Mouse (Mus musculus) forebrain, embryonic 11.5 days (tissue): Measurements from ENCODE around the gene 4921536K21Rik. TPM values are rescaled to one million over a fixed set of nuclear protein-coding genes. Genes with fewer than 3 reads are reported as not detected.

Experiments used
- ATAC-seq: fragments of 200-750 bp; cut with Nextera tagmentation; replicated peaks from 2 replicates; pipeline ENCODE4 v1.8.0; 2017; ENCODE audit warnings: moderate TSS enrichment; ENCODE audit not compliant: low FRiP score
- DNase-seq: peaks from one replicate; pipeline ENCODE4 v3.0.0-alpha.2; 2017; ENCODE audit warnings: low spot score
- H3K27ac ChIP-seq: fragments of 300-500 bp; sonication (generic); 2 replicates; pipeline ENCODE4 v1.5.1; 2014; ENCODE audit warnings: low read depth, low read length
- H3K27me3 ChIP-seq: fragments of 300-500 bp; sonication (generic); 2 replicates; pipeline ENCODE4 v1.6.1; 2014; ENCODE audit warnings: mild to moderate bottlenecking, low read length, mixed read lengths; ENCODE audit not compliant: control insufficient read depth, insufficient read depth
- H3K36me3 ChIP-seq: fragments of 300-500 bp; sonication (generic); 2 replicates; pipeline ENCODE4 v1.6.1; 2014; ENCODE audit warnings: mild to moderate bottlenecking, low read length, moderate library complexity, mixed read lengths; ENCODE audit not compliant: control insufficient read depth, insufficient read depth
- H3K4me1 ChIP-seq: fragments of 300-500 bp; sonication (generic); replicated peaks from 2 replicates; pipeline ENCODE4 v1.6.1; 2014; ENCODE audit warnings: low read length, mixed read lengths; ENCODE audit not compliant: control insufficient read depth, insufficient read depth
- H3K4me2 ChIP-seq: fragments of 300-500 bp; sonication (generic); 2 replicates; pipeline ENCODE4 v1.6.1; 2014; ENCODE audit warnings: low read depth, mild to moderate bottlenecking, low read length, moderate library complexity, mixed read lengths; ENCODE audit not compliant: severe bottlenecking
- H3K4me3 ChIP-seq: fragments of 300-500 bp; sonication (generic); 2 replicates; pipeline ENCODE4 v1.5.1; 2014; ENCODE audit warnings: low read depth, low read length
- H3K9ac ChIP-seq: fragments of 300-500 bp; sonication (generic); 2 replicates; pipeline ENCODE4 v1.6.1; 2014; ENCODE audit warnings: low read length
- H3K9me3 ChIP-seq: fragments of 300-500 bp; sonication (generic); 2 replicates; pipeline ENCODE4 v1.6.1; 2016; ENCODE audit warnings: low read length, mixed read lengths; ENCODE audit not compliant: control insufficient read depth
- WGBS: fragments of 180-500 bp; shearing (Covaris S2); extraction: QIAGEN DNeasy Blood & Tissue Kit; methylation state at CpG from one replicate; pipeline ENCODE4 v1.1.7; 2014; 5-methylcytosine and 5-hydroxymethylcytosine counted together
- polyA plus RNA-seq: library from polyadenylated mRNA; unstranded; fragments of >200 nt; fragmentation: Nextera tagmentation; extraction: Ambion mirVana; gene quantifications from 2 replicates; pipeline ENCODE4 v1.2.1, GENCODE M21; 2014

4921536K21Rik gene
- polyA plus RNA-seq, 1 experiment from 2014 or later, result 0.51 TPM

- WGBS, result 81% methylated on average over 4 of the region's 4 CpGs
- ATAC-seq, result no peak
- no peaks in the 10 kb centered on the region for H3K9me3 ChIP-seq
Observed at GRCm38 (mm10) chr11:3930019-3930418, 35.1 kb upstream of the 4921536K21Rik start.

GRCm38 (mm10) chr11:3925916-3926315 lies 31.0 kb upstream of the 4921536K21Rik start:
- no peak for ATAC-seq
- no peak overlapping the region for H3K4me2 ChIP-seq
- WGBS, result 94% methylated on average over 10 of the region's 10 CpGs

More at GRCm38 (mm10) chr11:3930019-3930418, 35.1 kb upstream of the 4921536K21Rik start:
- H3K4me1 ChIP-seq, result peaks cover 4% of the 10 kb centered on the region; the same call in 1 of the 2 replicates
- no peak overlapping the region for H3K4me3 ChIP-seq
- H3K9ac ChIP-seq, result no peak overlapping the region
- H3K36me3 ChIP-seq, result no peaks in the 10 kb centered on the region
- H3K4me2 ChIP-seq, result no peak overlapping the region
- H3K27me3 ChIP-seq, result no peaks in the 10 kb centered on the region
- DNase-seq, result no peak
- no peak overlapping the region for H3K27ac ChIP-seq

GRCm38 (mm10) chr11:3922731-3923130 lies 27.8 kb upstream of the 4921536K21Rik start:
- WGBS, result 94% methylated on average over 6 of the region's 6 CpGs
- no peaks in the 10 kb centered on the region for H3K9me3 ChIP-seq
- H3K27ac ChIP-seq, result no peak overlapping the region
- H3K4me2 ChIP-seq, result no peak overlapping the region
- no peaks in the 10 kb centered on the region for H3K36me3 ChIP-seq
- DNase-seq, result no peak
- H3K4me3 ChIP-seq, result no peak overlapping the region
- no peak overlapping the region for H3K9ac ChIP-seq
- ATAC-seq, result no peak
- no peaks in the 10 kb centered on the region for H3K27me3 ChIP-seq
- H3K4me1 ChIP-seq, result no peaks in the 10 kb centered on the region

More at GRCm38 (mm10) chr11:3925916-3926315, 31.0 kb upstream of the 4921536K21Rik start:
- Histone ChIP-seq H3K9ac (no peak overlapping the region), H3K4me3 (no peak overlapping the region), H3K27ac (no peak overlapping the region), H3K36me3 (no peaks in the 10 kb centered on the region), H3K9me3 (no peaks in the 10 kb centered on the region), H3K27me3 (no peaks in the 10 kb centered on the region), H3K4me1 (peaks cover under 1% of the 10 kb centered on the region; the same call in 1 of the 2 replicates)
- DNase-seq, result no peak

GRCm38 (mm10) chr11:3922115-3922514 lies 27.2 kb upstream of the 4921536K21Rik start:
- WGBS, result 95% methylated on average over 9 of the region's 9 CpGs
- Histone ChIP-seq H3K4me2 (no peak overlapping the region), H3K27me3 (no peaks in the 10 kb centered on the region), H3K4me1 (no peaks in the 10 kb centered on the region), H3K4me3 (no peak overlapping the region), H3K9ac (no peak overlapping the region), H3K36me3 (no peaks in the 10 kb centered on the region), H3K9me3 (no peaks in the 10 kb centered on the region), H3K27ac (no peak overlapping the region)
- DNase-seq, result no peak
- no peak for ATAC-seq

GRCm38 (mm10) chr11:3921281-3921850 lies 26.5 kb upstream of the 4921536K21Rik start:
- 0 out of 2 replicates have a peak, but pooled peaks have one; percentile 46 for ATAC-seq
- H3K27me3 ChIP-seq, result no peaks in the 10 kb centered on the region
- H3K36me3 ChIP-seq, result no peaks in the 10 kb centered on the region
- no peak overlapping the region for H3K4me2 ChIP-seq
- no peak overlapping the region for H3K27ac ChIP-seq
- no peak overlapping the region for H3K4me3 ChIP-seq
- no peaks in the 10 kb centered on the region for H3K4me1 ChIP-seq
- 27% methylated on average over 8 of the region's 8 CpGs for WGBS
- peak; percentile 67 for DNase-seq
- no peaks in the 10 kb centered on the region for H3K9me3 ChIP-seq
- no peak overlapping the region for H3K9ac ChIP-seq

- Histone ChIP-seq H3K36me3 (no peaks in the 10 kb centered on the region), H3K9ac (no peak overlapping the region), H3K27me3 (no peaks in the 10 kb centered on the region), H3K4me2 (no peak overlapping the region), H3K9me3 (no peaks in the 10 kb centered on the region), H3K27ac (no peak overlapping the region), H3K4me3 (no peak overlapping the region), H3K4me1 (no peaks in the 10 kb centered on the region)
- no peak for ATAC-seq
- DNase-seq, result no peak
- 92% methylated on average over 7 of the region's 7 CpGs for WGBS
Observed at GRCm38 (mm10) chr11:3920476-3920875, 25.6 kb upstream of the 4921536K21Rik start.

GRCm38 (mm10) chr11:3918738-3919137 lies 23.8 kb upstream of the 4921536K21Rik start:
- Histone ChIP-seq H3K4me3 (no peak overlapping the region), H3K27ac (no peak overlapping the region), H3K4me1 (peaks cover 4% of the 10 kb centered on the region; the same call in 1 of the 2 replicates), H3K27me3 (no peaks in the 10 kb centered on the region), H3K9me3 (no peaks in the 10 kb centered on the region), H3K4me2 (no peak overlapping the region), H3K9ac (no peak overlapping the region), H3K36me3 (no peaks in the 10 kb centered on the region)
- 54% methylated on average over 1 of the region's 1 CpGs for WGBS
- no peak for ATAC-seq
- DNase-seq, result no peak

GRCm38 (mm10) chr11:3914109-3914840 lies 19.4 kb upstream of the 4921536K21Rik start, which contains the start of gene Slc35e4:
Gene Slc35e4 (minus strand): TSS chr11:3914664.
- H3K27ac ChIP-seq, result 0 out of 2 replicates have a peak within 1 kb of the TSS, but pooled peaks have one; percentile 3
- H3K9me3 ChIP-seq, result no peaks in the 10 kb centered on the region
- peak within 1 kb of the TSS; percentile 63 for H3K9ac ChIP-seq
- H3K36me3 ChIP-seq, result no peaks in the 10 kb centered on the region
- DNase-seq (peak; percentile 95), ATAC-seq (peak; percentile 63)
- H3K4me1 ChIP-seq, result peaks cover 16% of the 10 kb centered on the region
- under 1% methylated on average over 28 of the region's 28 CpGs for WGBS
- H3K27me3 ChIP-seq, result peaks cover 2% of the 10 kb centered on the region; the same call in 1 of the 2 replicates
- H3K4me3 ChIP-seq, result peak within 1 kb of the TSS; percentile 54
- H3K4me2 ChIP-seq, result peak within 1 kb of the TSS; percentile 91
